Mouse (Mus musculus): ENCODE measurements at regions not wholly inside any gene's neighbourhood (a gene's known extent, or its start where the extent isn't known, plus 50 kb on each side); places are given as distances from the start of the nearest gene placed in this dataset.
A peak's percentile ranks its signal among the peaks of the same experiment; 100 is the strongest.

DNA sequence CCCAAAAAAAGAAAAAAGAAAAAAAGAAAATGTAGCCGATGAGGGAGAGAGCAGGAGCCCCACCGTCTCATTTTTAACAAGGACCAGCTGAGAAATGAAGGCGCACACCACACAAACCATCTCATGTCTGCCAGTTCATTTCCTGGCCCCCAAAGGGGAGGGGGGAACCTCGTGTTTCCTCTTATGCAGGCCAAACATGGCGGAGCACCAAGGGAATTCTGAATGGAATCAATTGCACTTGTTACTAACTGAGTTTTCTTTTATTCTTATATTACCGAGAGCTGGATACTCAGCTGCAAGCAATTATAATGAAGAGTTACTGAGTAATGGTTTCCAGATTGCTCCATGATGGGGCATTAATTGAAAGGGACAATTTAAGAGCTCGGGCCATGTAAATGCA, 348.5 kb upstream of the Npvf start:
- DNase-seq (ENCODE audit: low spot score in 2 of 2): peak in 1 of 2 experiments; percentile 60

GRCm38 (mm10) chr6:51006074-51006591, 351.9 kb upstream of the Npvf start:
- no peak for DNase-seq (ENCODE audit: low spot score in 2 of 2)

DNA sequence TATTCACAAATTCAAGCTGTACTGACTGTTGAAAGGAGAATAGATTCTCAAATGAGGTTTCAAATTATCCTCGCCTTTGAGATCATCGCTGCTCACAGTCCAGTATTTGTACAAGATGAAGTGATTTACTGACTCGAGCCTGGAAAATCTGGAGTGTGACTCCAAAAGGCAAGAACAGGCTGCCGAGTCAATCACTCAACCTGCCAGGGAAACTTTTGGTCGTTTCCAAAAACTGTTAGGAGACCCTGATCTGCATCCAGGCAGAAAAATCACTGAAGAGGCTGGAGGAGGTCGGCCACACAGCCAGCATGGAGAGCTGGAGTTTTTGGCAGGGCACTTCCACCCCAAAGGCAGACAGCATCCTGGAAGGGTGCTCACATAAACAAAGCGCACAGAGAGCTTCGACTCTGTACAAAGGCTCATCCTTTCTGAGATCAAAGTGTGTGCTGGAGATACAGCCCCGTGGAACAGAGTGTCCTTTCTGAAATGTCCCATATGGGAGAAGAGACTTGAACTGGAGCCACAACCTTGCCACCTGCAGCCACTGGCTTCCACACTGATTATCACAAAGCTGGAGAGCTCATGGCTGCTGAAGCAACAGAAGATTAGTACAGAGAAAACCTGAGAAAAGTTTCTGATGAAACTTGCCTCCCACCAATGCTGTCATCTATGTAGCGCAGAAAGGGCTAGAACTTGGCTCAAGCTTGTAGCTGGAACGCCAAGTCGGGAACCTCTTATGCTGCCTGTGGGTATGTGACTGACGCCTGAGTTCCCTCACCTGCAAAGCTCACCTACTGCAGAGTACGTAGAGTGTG, 355.5 kb upstream of the Npvf start:
- DNase-seq (ENCODE audit: low spot score in 2 of 2): peak in 1 of 2 experiments; percentile 49

DNA sequence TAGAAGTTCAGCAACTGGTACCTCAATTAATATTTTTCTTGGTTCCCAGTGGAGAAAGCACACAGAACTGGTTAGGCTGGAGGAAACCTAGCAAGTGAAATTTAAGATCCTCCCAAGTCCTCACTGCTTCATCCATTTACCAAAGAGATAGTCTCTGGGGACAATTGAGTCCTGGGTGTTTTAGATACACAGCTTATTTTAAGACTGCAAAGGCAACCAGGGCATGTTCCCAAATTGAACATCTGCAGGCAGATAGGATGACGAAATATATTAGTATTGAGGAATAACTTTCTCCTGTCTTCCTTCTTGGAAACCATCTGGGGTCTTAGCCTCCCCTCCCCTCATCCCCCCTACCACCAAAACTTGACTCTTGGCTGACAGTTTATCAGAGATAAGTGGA, 356.3 kb upstream of the Npvf start:
- DNase-seq (ENCODE audit: low spot score in 2 of 2): no peak

GRCm38 (mm10) chr6:51012086-51012830, 358.0 kb upstream of the Npvf start:
- DNase-seq (ENCODE audit: low spot score in 2 of 2): peak; percentile 30 to 76

DNA sequence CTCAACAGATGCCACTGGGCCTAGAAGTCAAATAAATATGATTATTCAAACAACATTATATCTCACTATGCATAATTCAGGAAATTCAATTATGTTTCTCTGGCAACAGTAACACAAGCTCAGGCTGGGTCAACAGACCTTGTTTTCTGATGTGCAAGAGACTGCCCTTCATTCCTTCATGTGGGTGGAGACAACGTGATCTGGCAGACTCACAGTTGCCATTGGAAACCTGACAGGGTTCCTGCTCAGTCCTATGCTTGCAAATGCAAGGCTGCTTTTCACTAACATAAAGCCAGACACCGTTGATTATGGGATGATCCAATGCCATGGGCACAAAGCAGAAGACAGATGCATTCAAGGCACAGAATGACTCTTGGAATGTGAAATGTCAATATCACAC, 361.5 kb upstream of the Npvf start:
- DNase-seq (ENCODE audit: low spot score in 2 of 2): no peak

DNA sequence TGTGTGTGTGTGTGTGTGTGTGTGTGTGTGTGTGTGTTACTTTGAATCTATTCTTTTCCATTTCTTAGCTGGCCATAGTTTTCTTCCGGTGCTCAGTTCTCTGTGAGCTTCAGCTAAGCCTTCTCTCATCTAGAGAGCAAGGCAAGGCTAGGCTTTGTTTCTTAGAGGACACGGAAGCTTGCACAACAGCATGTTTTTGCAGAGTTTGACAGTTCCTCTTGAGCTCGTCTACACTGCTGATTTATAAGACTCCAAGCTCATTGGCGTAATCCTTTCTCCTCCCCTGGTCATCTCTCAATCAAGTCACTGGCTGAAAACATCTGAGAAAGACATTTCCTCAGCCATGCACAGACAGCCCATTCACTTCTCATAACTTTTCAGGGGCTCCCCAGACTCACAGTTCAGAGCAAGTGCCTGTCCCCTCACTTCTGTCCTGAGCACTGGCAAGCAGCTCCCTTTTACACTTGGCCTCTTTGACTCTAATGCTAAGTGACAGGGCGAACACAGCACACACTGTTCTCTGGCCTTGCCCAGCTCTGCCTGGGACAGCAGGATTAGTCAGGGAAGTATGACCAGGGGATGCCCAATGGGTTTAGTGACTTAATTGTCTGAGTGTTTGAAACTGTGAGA, 362.3 kb upstream of the Npvf start:
- DNase-seq (ENCODE audit: low spot score in 2 of 2): no peak

- DNase-seq (ENCODE audit: low spot score in 2 of 2): no peak
Observed at GRCm38 (mm10) chr6:51017260-51017999, 363.2 kb upstream of the Npvf start.

DNA sequence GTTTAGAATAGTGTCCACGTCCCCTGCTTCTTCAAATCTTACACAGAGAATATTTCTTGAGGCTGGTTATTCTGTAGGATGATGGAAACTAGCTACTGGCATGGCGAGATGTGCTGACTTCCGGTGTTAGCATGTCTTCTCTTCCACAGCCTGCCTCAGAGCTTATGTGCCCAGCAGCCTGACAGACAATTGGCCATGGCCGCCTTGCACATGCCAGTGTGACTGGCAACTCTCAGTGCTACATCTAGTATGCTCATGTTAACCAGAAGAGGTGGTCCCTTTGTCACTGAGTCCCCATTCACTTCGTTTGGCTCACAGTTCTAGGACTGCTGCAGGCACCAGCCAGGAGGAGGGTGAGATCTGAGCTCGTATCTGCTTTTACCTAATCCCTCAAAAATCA, 367.0 kb upstream of the Npvf start:
- no peak for DNase-seq (ENCODE audit: low spot score in 2 of 2)

- DNase-seq (ENCODE audit: low spot score in 2 of 2): no peak
Observed at GRCm38 (mm10) chr6:51023361-51023760, 369.1 kb upstream of the Npvf start.

DNA sequence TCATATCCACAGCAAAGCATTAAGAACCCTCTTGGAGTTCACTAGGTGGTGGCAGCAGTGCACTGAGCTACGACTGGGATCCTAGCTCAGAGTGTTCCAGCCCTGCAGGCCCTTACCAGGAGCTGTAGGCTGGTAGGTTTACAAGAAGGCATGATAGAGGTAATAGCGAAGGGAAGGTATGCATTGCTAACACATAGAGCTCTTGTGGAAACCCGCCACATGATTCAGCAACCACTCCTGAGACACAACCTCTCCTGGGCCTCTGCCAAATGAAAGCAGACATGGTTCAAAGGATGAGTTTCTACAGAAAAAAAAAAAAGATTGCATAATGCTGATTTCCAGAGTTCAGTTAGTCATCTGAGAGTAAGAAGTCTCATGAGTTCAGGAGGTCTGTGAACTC, 370.5 kb upstream of the Npvf start:
- DNase-seq (ENCODE audit: low spot score in 2 of 2): no peak

DNA sequence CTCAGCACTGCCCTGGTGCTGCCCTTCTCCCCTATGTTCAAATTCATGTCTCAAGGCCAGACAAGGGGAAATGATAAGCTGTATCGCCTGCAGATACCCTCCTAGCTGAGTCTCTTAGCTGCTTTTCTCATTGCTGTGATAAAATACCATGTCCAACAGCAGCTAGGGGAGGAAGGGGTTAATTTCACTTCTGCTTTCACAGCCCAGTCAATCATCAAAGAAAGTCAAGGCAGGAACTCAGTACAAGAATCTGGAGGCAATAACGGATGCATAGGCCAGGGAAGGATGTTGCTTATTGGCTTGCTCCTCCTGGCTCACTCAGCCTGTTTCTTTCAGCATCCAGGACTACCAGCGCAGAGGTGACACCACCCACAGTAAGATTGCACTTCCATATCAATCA, 371.2 kb upstream of the Npvf start:
- no peak for DNase-seq (ENCODE audit: low spot score in 2 of 2)

GRCm38 (mm10) chr6:51027296-51027695, 373.1 kb upstream of the Npvf start:
- DNase-seq (ENCODE audit: low spot score in 2 of 2): no peak

- no peak for DNase-seq (ENCODE audit: low spot score in 2 of 2)
Observed at GRCm38 (mm10) chr6:51029516-51029915, 375.3 kb upstream of the Npvf start.

GRCm38 (mm10) chr6:51029953-51030352, 375.7 kb upstream of the Npvf start:
- DNase-seq (ENCODE audit: low spot score in 2 of 2): no peak

GRCm38 (mm10) chr6:51033835-51034234, 379.6 kb upstream of the Npvf start:
- no peak for DNase-seq (ENCODE audit: low spot score in 2 of 2)

DNA sequence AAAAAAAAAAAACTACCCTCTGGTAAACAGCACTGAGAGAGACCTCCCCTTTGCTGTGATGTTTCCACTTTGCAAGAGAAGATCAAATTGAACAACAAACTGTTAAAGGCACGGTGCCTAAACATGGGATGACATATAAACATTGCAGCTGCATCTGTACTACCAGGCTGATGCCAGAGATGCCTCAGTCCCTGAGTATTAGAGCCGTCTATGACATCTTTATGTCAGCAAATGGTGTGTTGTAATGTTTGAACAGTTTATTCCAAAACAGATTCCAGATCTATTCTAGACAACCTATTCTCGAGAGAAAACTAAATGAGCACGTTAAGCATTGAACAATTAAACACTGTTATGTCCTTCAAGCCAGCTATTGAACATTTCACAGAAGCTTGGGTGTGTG, 381.8 kb upstream of the Npvf start:
- no peak for DNase-seq (ENCODE audit: low spot score in 2 of 2)

DNA sequence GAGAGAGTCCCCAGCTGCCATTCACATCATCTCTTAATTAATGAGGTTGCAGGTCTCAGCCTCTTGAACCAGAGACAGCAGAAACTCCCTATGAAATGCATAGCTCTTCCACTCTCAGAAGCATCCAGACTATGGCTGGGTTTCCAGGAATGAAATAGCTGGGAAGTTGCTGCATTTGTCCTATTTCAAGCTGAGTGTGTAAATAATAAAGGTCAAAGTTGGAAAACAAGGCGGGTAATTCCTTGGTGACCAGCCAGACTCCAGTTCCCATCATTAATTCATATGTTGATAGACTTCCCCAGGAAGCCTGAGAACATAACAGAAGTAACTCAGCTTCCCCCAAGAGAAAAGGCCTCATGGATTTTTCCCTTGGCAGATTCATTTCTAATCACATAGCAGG, 382.3 kb upstream of the Npvf start:
- peak in 1 of 2 experiments; percentile 47 for DNase-seq (ENCODE audit: low spot score in 2 of 2)

- DNase-seq (ENCODE audit: low spot score in 2 of 2): no peak
Observed at GRCm38 (mm10) chr6:51036956-51037355, 382.7 kb upstream of the Npvf start.

DNA sequence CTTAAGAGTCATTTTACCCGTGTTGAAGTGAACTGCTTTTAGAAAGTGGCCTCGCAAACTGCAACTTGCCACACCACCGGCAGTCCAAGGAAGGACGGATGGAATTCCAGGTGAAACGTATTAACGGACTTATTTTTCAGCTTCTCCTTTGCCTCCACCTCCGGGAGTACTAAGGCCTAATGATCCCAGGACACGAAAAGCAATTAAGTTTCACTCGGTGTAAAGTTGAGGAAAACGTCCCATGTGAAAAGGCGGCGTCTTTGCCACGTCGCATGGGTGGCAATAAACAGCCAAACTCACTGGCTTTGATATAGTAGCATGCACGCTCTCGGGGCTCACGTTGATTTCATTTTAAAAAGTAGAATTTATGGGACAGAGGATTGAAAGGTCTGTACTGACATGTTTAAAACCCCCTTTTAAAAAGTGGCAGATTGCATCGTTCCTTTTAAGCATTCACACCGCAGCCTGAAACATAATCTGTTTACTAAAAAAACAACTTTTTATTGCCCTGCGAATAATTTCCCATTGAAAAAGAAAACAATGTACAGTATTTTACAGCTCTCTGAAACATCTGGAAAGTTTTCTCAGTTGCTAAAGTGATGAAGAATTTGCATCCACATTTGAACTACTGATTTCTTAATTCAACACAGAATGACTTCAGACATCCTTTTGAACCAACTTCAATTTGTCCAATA, 385.4 kb upstream of the Npvf start:
- no peak for DNase-seq (ENCODE audit: low spot score in 2 of 2)

GRCm38 (mm10) chr6:51043970-51044369, 388.5 kb upstream of the Nfe2l3 start:
- no peak for DNase-seq (ENCODE audit: low spot score in 2 of 2)
